Mouse (Mus musculus): ENCODE measurements around the gene Mthfsd. TPM values are rescaled to one million over a fixed set of nuclear protein-coding genes. Genes with fewer than 3 reads are reported as not detected.

The Mthfsd gene
- polyA plus RNA-seq, 1 experiment from 2014 or later, result 45.2 TPM

GRCm38 (mm10) chr8:121080361-121081090 lies 27.7 kb downstream of the Mthfsd start:
- Histone ChIP-seq H3K4me3 (ENCODE audit: low read length) (no peak overlapping the region; the same call in 1 of the 2 replicates), H3K4me2 (ENCODE audit: low read length) (no peak overlapping the region), H3K9ac (ENCODE audit: low read depth, low read length) (no peak overlapping the region), H3K27me3 (replicated peaks; ENCODE audit: control insufficient read depth, insufficient read depth, low read length) (peaks cover 90% of the 10 kb centered on the region), H3K36me3 (ENCODE audit: control insufficient read depth, insufficient read depth, low read length) (no peaks in the 10 kb centered on the region), H3K27ac (ENCODE audit: low read depth, low read length) (no peak overlapping the region), H3K9me3 (ENCODE audit: control insufficient read depth, low read length) (peaks cover 6% of the 10 kb centered on the region), H3K4me1 (ENCODE audit: control insufficient read depth, insufficient read depth, low read depth, low read length) (peaks cover 22% of the 10 kb centered on the region)
- under 1% methylated on average over 49 of the region's 49 CpGs for WGBS
- no peak for ATAC-seq

- Histone ChIP-seq H3K36me3 (ENCODE audit: control insufficient read depth, insufficient read depth, low read length) (no peaks in the 10 kb centered on the region), H3K4me2 (ENCODE audit: low read length) (no peak overlapping the region), H3K27me3 (replicated peaks; ENCODE audit: control insufficient read depth, insufficient read depth, low read length) (peaks cover 86% of the 10 kb centered on the region), H3K9ac (ENCODE audit: low read depth, low read length) (no peak overlapping the region), H3K4me3 (ENCODE audit: low read length) (no peak overlapping the region), H3K4me1 (ENCODE audit: control insufficient read depth, insufficient read depth, low read depth, low read length) (peaks cover 22% of the 10 kb centered on the region), H3K27ac (ENCODE audit: low read depth, low read length) (no peak overlapping the region), H3K9me3 (ENCODE audit: control insufficient read depth, low read length) (peaks cover 6% of the 10 kb centered on the region)
- ATAC-seq, result no peak
- WGBS, result 3% methylated on average over 12 of the region's 12 CpGs
Measured at GRCm38 (mm10) chr8:121079944-121080343, 28.2 kb downstream of the Mthfsd start.

- no peak overlapping the region for H3K4me2 ChIP-seq (ENCODE audit: low read length)
- peaks cover 15% of the 10 kb centered on the region for H3K4me1 ChIP-seq (ENCODE audit: control insufficient read depth, insufficient read depth, low read depth, low read length)
- no peaks in the 10 kb centered on the region for H3K36me3 ChIP-seq (ENCODE audit: control insufficient read depth, insufficient read depth, low read length)
- H3K9ac ChIP-seq (ENCODE audit: low read depth, low read length), result no peak overlapping the region
- H3K4me3 ChIP-seq (ENCODE audit: low read length), result no peak overlapping the region
- WGBS, result 4% methylated on average over 7 of the region's 7 CpGs
- peaks cover 82% of the 10 kb centered on the region for H3K27me3 ChIP-seq (replicated peaks; ENCODE audit: control insufficient read depth, insufficient read depth, low read length)
- ATAC-seq, result no peak
- peaks cover 6% of the 10 kb centered on the region for H3K9me3 ChIP-seq (ENCODE audit: control insufficient read depth, low read length)
- H3K27ac ChIP-seq (ENCODE audit: low read depth, low read length), result no peak overlapping the region
Measured at GRCm38 (mm10) chr8:121079201-121079600, 29.0 kb downstream of the Mthfsd start.

GRCm38 (mm10) chr8:121078721-121079120 lies 29.5 kb downstream of the Mthfsd start:
- peaks cover 6% of the 10 kb centered on the region for H3K9me3 ChIP-seq (ENCODE audit: control insufficient read depth, low read length)
- WGBS, result 5% methylated on average over 14 of the region's 14 CpGs
- no peak for ATAC-seq
- no peaks in the 10 kb centered on the region for H3K36me3 ChIP-seq (ENCODE audit: control insufficient read depth, insufficient read depth, low read length)
- no peak overlapping the region for H3K4me2 ChIP-seq (ENCODE audit: low read length)
- peaks cover 10% of the 10 kb centered on the region for H3K4me1 ChIP-seq (ENCODE audit: control insufficient read depth, insufficient read depth, low read depth, low read length)
- H3K27me3 ChIP-seq (replicated peaks; ENCODE audit: control insufficient read depth, insufficient read depth, low read length), result peaks cover 81% of the 10 kb centered on the region
- H3K27ac ChIP-seq (ENCODE audit: low read depth, low read length), result no peak overlapping the region
- no peak overlapping the region for H3K9ac ChIP-seq (ENCODE audit: low read depth, low read length)
- no peak overlapping the region for H3K4me3 ChIP-seq (ENCODE audit: low read length)

GRCm38 (mm10) chr8:121076555-121076954 lies 31.6 kb downstream of the Mthfsd start:
- no peak for ATAC-seq
- Histone ChIP-seq H3K9me3 (ENCODE audit: control insufficient read depth, low read length) (peaks cover 6% of the 10 kb centered on the region), H3K4me2 (ENCODE audit: low read length) (no peak overlapping the region), H3K4me3 (ENCODE audit: low read length) (no peak overlapping the region), H3K36me3 (ENCODE audit: control insufficient read depth, insufficient read depth, low read length) (no peaks in the 10 kb centered on the region), H3K27ac (ENCODE audit: low read depth, low read length) (no peak overlapping the region), H3K9ac (ENCODE audit: low read depth, low read length) (no peak overlapping the region), H3K4me1 (ENCODE audit: control insufficient read depth, insufficient read depth, low read depth, low read length) (no peaks in the 10 kb centered on the region), H3K27me3 (replicated peaks; ENCODE audit: control insufficient read depth, insufficient read depth, low read length) (peaks cover 79% of the 10 kb centered on the region)
- WGBS, result 6% methylated on average over 7 of the region's 7 CpGs

GRCm38 (mm10) chr8:121075936-121076335 lies 32.3 kb downstream of the Mthfsd start:
- H3K9me3 ChIP-seq (ENCODE audit: control insufficient read depth, low read length), result peaks cover 6% of the 10 kb centered on the region
- peaks cover 79% of the 10 kb centered on the region for H3K27me3 ChIP-seq (replicated peaks; ENCODE audit: control insufficient read depth, insufficient read depth, low read length)
- no peak overlapping the region for H3K9ac ChIP-seq (ENCODE audit: low read depth, low read length)
- 2% methylated on average over 12 of the region's 13 CpGs for WGBS
- no peaks in the 10 kb centered on the region for H3K36me3 ChIP-seq (ENCODE audit: control insufficient read depth, insufficient read depth, low read length)
- no peak overlapping the region for H3K4me3 ChIP-seq (ENCODE audit: low read length)
- no peak overlapping the region for H3K27ac ChIP-seq (ENCODE audit: low read depth, low read length)
- H3K4me1 ChIP-seq (ENCODE audit: control insufficient read depth, insufficient read depth, low read depth, low read length), result no peaks in the 10 kb centered on the region
- no peak overlapping the region for H3K4me2 ChIP-seq (ENCODE audit: low read length)
- no peak for ATAC-seq

GRCm38 (mm10) chr8:121074848-121075145 lies 33.4 kb downstream of the Mthfsd start:
- H3K9me3 ChIP-seq (ENCODE audit: control insufficient read depth, low read length), result peaks cover 6% of the 10 kb centered on the region
- H3K9ac ChIP-seq (ENCODE audit: low read depth, low read length), result no peak overlapping the region
- no peaks in the 10 kb centered on the region for H3K4me1 ChIP-seq (ENCODE audit: control insufficient read depth, insufficient read depth, low read depth, low read length)
- no peak overlapping the region for H3K4me2 ChIP-seq (ENCODE audit: low read length)
- under 1% methylated on average over 10 of the region's 10 CpGs for WGBS
- no peak overlapping the region for H3K4me3 ChIP-seq (ENCODE audit: low read length)
- H3K27ac ChIP-seq (ENCODE audit: low read depth, low read length), result no peak overlapping the region
- no peak for ATAC-seq
- H3K27me3 ChIP-seq (replicated peaks; ENCODE audit: control insufficient read depth, insufficient read depth, low read length), result peaks cover 79% of the 10 kb centered on the region
- H3K36me3 ChIP-seq (ENCODE audit: control insufficient read depth, insufficient read depth, low read length), result no peaks in the 10 kb centered on the region

GRCm38 (mm10) chr8:121074108-121074847 lies 33.9 kb downstream of the Mthfsd start:
- Histone ChIP-seq H3K9me3 (ENCODE audit: control insufficient read depth, low read length) (peaks cover 6% of the 10 kb centered on the region), H3K36me3 (ENCODE audit: control insufficient read depth, insufficient read depth, low read length) (no peaks in the 10 kb centered on the region), H3K27me3 (replicated peaks; ENCODE audit: control insufficient read depth, insufficient read depth, low read length) (peaks cover 80% of the 10 kb centered on the region), H3K9ac (ENCODE audit: low read depth, low read length) (no peak overlapping the region), H3K4me3 (ENCODE audit: low read length) (no peak overlapping the region), H3K4me2 (ENCODE audit: low read length) (no peak overlapping the region), H3K27ac (ENCODE audit: low read depth, low read length) (no peak overlapping the region), H3K4me1 (ENCODE audit: control insufficient read depth, insufficient read depth, low read depth, low read length) (no peaks in the 10 kb centered on the region)
- ATAC-seq, result no peak
- WGBS, result 2% methylated on average over 15 of the region's 15 CpGs
